Mouse (Mus musculus) intestine, embryonic 16.5 days (tissue): Measurements from ENCODE around the gene Scn10a. TPM values are rescaled to one million over a fixed set of nuclear protein-coding genes. Genes with fewer than 3 reads are reported as not detected.

Experiments
- ATAC-seq: fragments of 200-750 bp; cut with Nextera tagmentation; 2 replicates; pipeline ENCODE4 v1.8.0; 2017; ENCODE audit warnings: moderate TSS enrichment, moderate library complexity
- H3K27ac ChIP-seq: fragments of 300-500 bp; sonication (generic); 2 replicates; pipeline ENCODE4 v1.5.1; 2014; ENCODE audit warnings: mild to moderate bottlenecking, low read length
- H3K27me3 ChIP-seq: fragments of 300-500 bp; sonication (generic); replicated peaks from 2 replicates; pipeline ENCODE4 v1.6.1; 2014; ENCODE audit warnings: low read length, control low read depth, mixed read lengths; ENCODE audit not compliant: control insufficient read depth, insufficient read depth
- H3K36me3 ChIP-seq: fragments of 300-500 bp; sonication (generic); 2 replicates; pipeline ENCODE4 v1.6.1; 2014; ENCODE audit warnings: low read length, control low read depth; ENCODE audit not compliant: control insufficient read depth, insufficient read depth
- H3K4me1 ChIP-seq: fragments of 300-500 bp; sonication (generic); 2 replicates; pipeline ENCODE4 v1.6.1; 2014; ENCODE audit warnings: low read length, control low read depth, mixed read lengths; ENCODE audit not compliant: control insufficient read depth, insufficient read depth
- H3K4me2 ChIP-seq: fragments of 300-500 bp; sonication (generic); 2 replicates; pipeline ENCODE4 v1.6.1; 2014; ENCODE audit warnings: low read depth, low read length, control low read depth
- H3K4me3 ChIP-seq: fragments of 300-500 bp; sonication (generic); 2 replicates; pipeline ENCODE4 v1.5.1; 2014; ENCODE audit warnings: mild to moderate bottlenecking, low read length
- H3K9ac ChIP-seq: fragments of 300-500 bp; sonication (generic); 2 replicates; pipeline ENCODE4 v1.6.1; 2014; ENCODE audit warnings: low read depth, low read length
- H3K9me3 ChIP-seq: fragments of 300-500 bp; sonication (generic); 2 replicates; pipeline ENCODE4 v1.6.1; 2016; ENCODE audit warnings: low read length, control low read depth; ENCODE audit not compliant: control insufficient read depth
- WGBS: fragments of 180-500 bp; shearing (Covaris S2); extraction: QIAGEN DNeasy Blood & Tissue Kit; methylation state at CpG from one replicate; pipeline ENCODE4 v1.1.7; 2014; 5-methylcytosine and 5-hydroxymethylcytosine counted together
- polyA plus RNA-seq: library from polyadenylated mRNA; unstranded; fragments of >200 nt; fragmentation: Nextera tagmentation; extraction: Ambion mirVana; gene quantifications from 2 replicates; pipeline ENCODE4 v1.2.1, GENCODE M21; 2015

The Scn10a gene
- polyA plus RNA-seq, 1 experiment from 2014 or later = 0.02 TPM

DNA sequence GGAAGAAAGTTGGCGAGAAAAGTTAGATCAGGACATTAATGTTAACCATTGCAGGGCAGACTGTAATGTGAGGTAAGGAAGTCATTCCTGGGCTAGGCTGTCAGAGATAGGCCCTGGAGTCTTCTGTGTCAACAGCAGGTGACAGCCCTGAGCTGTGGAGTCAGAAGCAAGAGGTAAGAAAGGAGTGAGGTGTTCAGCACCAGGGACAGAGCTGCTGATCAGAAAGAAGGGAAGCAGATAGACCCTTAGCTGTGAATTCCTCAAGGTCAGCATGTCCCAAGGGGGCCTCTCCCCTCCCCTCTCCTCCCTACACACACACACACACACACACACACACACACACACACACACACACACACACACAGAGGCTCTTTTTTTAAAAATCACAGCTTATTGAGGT, 55.0 kb downstream of the Scn10a start:
- Histone ChIP-seq H3K27me3 (no peaks in the 10 kb centered on the region), H3K9me3 (no peaks in the 10 kb centered on the region), H3K36me3 (no peaks in the 10 kb centered on the region), H3K4me2 (no peak overlapping the region), H3K9ac (no peak overlapping the region), H3K27ac (no peak overlapping the region), H3K4me1 (no peaks in the 10 kb centered on the region), H3K4me3 (no peak overlapping the region)
- WGBS = 52% methylated on average over 1 of the region's 1 CpGs
- ATAC-seq = no peak

DNA sequence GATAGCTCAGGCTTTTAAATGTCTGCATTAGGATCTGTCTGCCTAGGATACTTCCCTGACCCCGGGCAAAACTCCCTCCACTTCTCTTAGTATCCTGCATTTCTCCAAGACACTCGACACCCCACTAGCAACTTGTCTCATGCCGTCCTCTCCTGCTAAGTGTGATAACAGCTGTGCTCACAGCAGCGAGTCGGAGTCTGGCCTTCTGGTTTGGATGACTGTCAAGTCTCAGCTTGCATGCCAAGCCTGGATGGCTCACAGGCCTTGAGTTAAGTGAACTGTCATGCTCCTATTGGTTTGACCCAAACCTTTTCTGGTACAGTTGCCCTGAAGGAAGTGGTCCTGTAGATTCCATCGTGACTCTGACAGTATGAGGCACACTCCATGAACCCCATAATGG, 63.0 kb downstream of the Scn10a start:
- H3K4me2 ChIP-seq = no peak overlapping the region
- H3K9ac ChIP-seq = no peak overlapping the region
- H3K4me1 ChIP-seq = no peaks in the 10 kb centered on the region
- no peaks in the 10 kb centered on the region for H3K27me3 ChIP-seq
- H3K36me3 ChIP-seq = no peaks in the 10 kb centered on the region
- no peaks in the 10 kb centered on the region for H3K9me3 ChIP-seq
- WGBS = 46% methylated on average over 6 of the region's 6 CpGs
- no peak for ATAC-seq
- no peak overlapping the region for H3K4me3 ChIP-seq
- no peak overlapping the region for H3K27ac ChIP-seq

DNA sequence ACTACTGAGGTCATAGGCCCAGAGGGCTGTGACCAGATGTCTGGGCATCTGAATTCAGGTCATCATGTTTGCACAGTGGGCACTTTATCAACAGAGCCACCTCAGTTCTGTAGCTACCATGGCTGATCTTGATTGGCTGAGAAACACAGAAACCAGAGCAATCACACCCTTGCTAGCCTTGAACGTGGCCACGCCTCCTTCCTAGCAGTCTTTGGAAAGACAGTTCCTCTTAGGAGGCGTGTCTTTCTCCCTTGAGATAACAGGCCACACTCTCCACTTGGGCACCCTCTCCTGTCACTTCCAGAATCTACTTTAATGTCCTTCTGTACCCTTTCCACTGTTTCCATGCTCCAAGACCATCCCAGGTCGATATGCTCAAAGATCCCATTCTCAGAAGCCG, 65.4 kb downstream of the Scn10a start:
- Histone ChIP-seq H3K4me3 (no peak overlapping the region), H3K36me3 (no peaks in the 10 kb centered on the region), H3K4me1 (no peaks in the 10 kb centered on the region), H3K27ac (no peak overlapping the region), H3K9ac (no peak overlapping the region), H3K9me3 (no peaks in the 10 kb centered on the region), H3K4me2 (no peak overlapping the region), H3K27me3 (no peaks in the 10 kb centered on the region)
- no peak for ATAC-seq
- WGBS = 53% methylated on average over 5 of the region's 5 CpGs

DNA sequence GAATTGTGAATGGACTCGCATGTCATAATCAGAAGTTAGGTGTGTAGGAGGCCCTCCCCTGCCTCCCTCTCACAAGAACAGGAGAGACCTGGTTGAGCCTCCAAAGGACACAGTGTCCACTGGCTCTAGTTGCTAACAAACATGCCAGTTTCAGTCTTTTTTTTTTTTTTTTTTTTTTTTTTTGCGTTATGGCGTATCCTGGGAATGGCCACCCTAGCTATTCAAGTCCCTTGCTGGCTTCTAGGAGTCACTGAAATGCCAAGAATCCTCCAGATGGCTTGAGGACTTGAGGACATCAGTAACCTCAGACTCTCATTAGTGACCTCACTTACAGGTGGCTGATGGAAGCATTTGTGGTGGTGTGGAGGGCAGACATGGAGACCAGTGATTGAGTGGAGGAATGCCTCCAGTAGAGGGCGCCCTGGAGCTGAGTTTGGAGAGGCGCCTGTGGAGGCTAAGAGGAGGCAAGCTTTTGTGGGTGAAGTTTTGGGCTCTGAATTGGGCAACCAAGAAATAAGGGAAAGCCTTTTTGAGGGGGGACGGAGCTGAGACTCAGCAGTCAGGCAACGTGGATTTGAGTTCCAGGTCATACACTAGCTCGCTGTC, 72.1 kb downstream of the Scn10a start:
- 59% methylated on average over 8 of the region's 8 CpGs for WGBS
- Histone ChIP-seq H3K4me1 (no peaks in the 10 kb centered on the region), H3K4me2 (no peak overlapping the region), H3K27ac (no peak overlapping the region), H3K9ac (no peak overlapping the region), H3K4me3 (no peak overlapping the region), H3K9me3 (no peaks in the 10 kb centered on the region), H3K36me3 (no peaks in the 10 kb centered on the region), H3K27me3 (no peaks in the 10 kb centered on the region)
- ATAC-seq = no peak

DNA sequence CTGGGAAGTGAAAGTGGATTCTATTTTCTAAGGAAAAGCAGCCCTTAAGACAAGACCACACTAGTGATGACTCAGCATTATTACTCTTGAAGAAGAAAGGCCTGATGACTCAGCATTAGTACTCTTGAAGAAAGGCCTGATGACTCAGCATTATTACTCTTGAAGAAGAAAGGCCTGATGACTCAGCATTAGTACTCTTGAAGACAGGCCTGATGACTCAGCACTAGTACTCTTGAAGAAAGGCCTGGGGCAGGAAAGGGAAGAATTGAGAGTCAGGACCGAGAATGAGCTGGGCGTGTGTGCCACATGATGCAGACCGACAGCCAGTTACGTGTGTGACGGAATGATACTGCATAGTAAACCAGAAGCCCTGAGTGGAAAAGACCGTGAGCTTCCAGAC, 77.1 kb downstream of the Scn10a start:
- H3K9ac ChIP-seq = no peak overlapping the region
- no peak overlapping the region for H3K4me3 ChIP-seq
- H3K36me3 ChIP-seq = no peaks in the 10 kb centered on the region
- no peaks in the 10 kb centered on the region for H3K27me3 ChIP-seq
- H3K4me2 ChIP-seq = no peak overlapping the region
- H3K4me1 ChIP-seq = no peaks in the 10 kb centered on the region
- 89% methylated on average over 6 of the region's 6 CpGs for WGBS
- no peaks in the 10 kb centered on the region for H3K9me3 ChIP-seq
- no peak overlapping the region for H3K27ac ChIP-seq
- no peak for ATAC-seq

DNA sequence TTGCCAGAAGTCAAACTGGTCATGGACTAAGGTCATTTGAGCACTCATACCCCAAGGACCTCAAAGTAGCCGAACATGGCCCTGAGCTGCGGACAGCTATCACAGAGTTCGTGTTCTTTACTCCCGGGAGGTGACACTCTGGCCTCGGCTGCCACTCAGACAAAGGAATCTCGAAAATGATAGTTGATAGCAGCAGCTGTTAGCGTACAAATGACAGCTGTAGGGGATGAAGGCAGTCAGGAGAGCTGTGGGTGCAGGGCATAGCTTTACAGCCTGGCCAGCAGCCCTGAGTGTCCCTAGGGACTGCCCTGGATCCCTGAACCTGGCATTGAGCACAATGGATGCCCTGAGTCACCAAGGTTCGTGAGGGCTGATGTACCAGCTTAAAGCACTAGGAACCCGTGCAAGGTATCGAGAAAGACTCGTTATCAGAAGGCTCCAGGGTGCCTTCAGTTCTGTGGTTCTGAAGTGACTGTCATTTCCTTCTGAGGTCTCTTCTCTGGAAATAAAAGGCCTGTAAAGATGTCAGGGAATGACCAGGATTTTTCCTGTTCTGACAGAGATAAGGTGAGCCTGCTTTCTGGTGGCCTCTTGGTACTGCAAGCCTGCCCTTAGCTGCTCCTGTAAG, 84.8 kb downstream of the Scn10a start:
- no peak overlapping the region for H3K9ac ChIP-seq
- no peak overlapping the region for H3K4me2 ChIP-seq
- H3K27me3 ChIP-seq = no peaks in the 10 kb centered on the region
- no peak overlapping the region for H3K27ac ChIP-seq
- H3K4me3 ChIP-seq = no peak overlapping the region
- H3K36me3 ChIP-seq = no peaks in the 10 kb centered on the region
- 65% methylated on average over 11 of the region's 11 CpGs for WGBS
- 0 out of 2 replicates have a peak, but pooled peaks cover 2% of the 10 kb centered on the region for H3K4me1 ChIP-seq
- no peak for ATAC-seq
- no peaks in the 10 kb centered on the region for H3K9me3 ChIP-seq

DNA sequence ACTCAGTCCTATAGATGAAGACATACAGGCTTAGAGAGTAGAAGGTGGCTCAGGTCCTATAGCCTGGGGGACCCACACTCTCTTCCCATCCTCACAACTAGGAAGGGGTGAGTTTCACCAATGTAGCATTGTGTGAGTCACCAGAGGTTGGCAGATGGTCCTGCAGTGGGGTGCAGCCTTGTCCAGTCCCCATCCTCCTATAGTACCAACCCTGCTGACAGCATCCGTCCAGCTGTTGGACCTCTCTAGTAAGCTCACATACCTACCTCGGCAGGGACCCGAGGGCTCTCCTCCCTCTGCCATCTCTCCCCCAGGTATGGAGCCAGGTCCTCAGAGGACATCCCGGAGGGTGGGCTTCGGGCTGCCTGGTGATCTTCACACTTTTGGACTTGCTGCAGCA, 85.6 kb downstream of the Scn10a start:
- ATAC-seq = no peak
- H3K36me3 ChIP-seq = no peaks in the 10 kb centered on the region
- no peaks in the 10 kb centered on the region for H3K27me3 ChIP-seq
- no peak overlapping the region for H3K9ac ChIP-seq
- 0 out of 2 replicates have a peak, but pooled peaks cover 2% of the 10 kb centered on the region for H3K4me1 ChIP-seq
- WGBS = 84% methylated on average over 5 of the region's 5 CpGs
- H3K4me3 ChIP-seq = no peak overlapping the region
- H3K9me3 ChIP-seq = no peaks in the 10 kb centered on the region
- no peak overlapping the region for H3K4me2 ChIP-seq
- no peak overlapping the region for H3K27ac ChIP-seq

DNA sequence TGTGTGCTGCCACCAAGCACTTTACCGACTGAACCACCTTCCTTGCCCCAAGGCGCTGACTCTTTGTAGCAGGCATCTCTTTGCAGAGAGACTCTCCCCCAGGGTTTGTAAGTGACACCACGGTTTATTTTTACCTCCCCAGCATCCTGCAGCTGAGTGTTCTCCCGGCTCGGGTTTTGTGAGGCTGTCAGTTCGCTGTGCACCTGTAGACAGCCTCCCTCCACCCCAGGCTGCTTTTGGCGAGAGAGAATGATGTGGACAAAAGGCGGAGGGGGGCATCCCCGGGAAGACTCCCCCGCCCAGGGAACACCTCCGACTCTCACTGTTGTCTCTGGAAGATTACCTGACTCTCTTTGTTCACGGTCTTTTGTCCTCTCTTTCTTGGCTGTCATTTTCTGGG, 86.3 kb downstream of the Scn10a start:
- no peaks in the 10 kb centered on the region for H3K36me3 ChIP-seq
- H3K4me1 ChIP-seq = 0 out of 2 replicates have a peak, but pooled peaks cover 2% of the 10 kb centered on the region
- no peak overlapping the region for H3K9ac ChIP-seq
- H3K4me3 ChIP-seq = no peak overlapping the region
- no peak overlapping the region for H3K4me2 ChIP-seq
- H3K9me3 ChIP-seq = no peaks in the 10 kb centered on the region
- no peak overlapping the region for H3K27ac ChIP-seq
- no peak for ATAC-seq
- H3K27me3 ChIP-seq = no peaks in the 10 kb centered on the region
- WGBS = 46% methylated on average over 12 of the region's 12 CpGs

DNA sequence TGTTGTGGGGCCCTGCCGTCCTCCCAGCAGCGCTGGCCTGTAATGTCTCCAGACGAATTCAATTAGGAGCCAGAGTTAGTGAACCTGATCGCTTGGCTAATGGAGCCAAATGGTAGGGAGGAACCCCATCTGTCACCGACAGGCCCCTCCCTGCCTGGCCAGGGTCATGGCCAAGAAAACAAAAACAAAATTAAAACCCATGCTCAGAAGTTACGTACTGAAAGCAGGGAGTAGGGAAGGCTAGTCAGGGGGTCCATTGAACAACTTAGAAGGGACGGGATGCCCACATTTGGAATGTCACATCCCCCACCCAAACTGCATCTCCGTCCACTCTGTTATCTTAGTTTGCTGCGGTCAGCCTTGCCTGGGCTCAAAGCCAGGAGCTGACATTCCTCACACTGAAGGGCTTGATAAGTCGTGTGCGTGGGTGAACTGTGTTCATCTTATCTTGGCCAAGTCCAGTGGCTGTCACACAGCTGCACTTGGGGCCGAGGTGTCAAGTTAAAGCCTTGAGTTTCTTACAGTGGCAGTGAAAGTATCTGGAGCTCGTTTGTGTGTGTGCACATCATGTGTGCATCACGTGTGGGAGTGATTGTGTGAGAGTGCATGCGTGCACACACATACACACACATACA, 87.1 kb downstream of the Scn10a start:
- no peaks in the 10 kb centered on the region for H3K27me3 ChIP-seq
- no peaks in the 10 kb centered on the region for H3K9me3 ChIP-seq
- 42% methylated on average over 15 of the region's 15 CpGs for WGBS
- no peak for ATAC-seq
- H3K36me3 ChIP-seq = no peaks in the 10 kb centered on the region
- H3K4me2 ChIP-seq = no peak overlapping the region
- 0 out of 2 replicates have a peak, but pooled peaks cover 2% of the 10 kb centered on the region for H3K4me1 ChIP-seq
- H3K4me3 ChIP-seq = no peak overlapping the region
- H3K27ac ChIP-seq = no peak overlapping the region
- no peak overlapping the region for H3K9ac ChIP-seq
